Mouse (Mus musculus): ENCODE measurements at regions not wholly inside any gene's neighbourhood (a gene's known extent, or its start where the extent isn't known, plus 50 kb on each side); places are given as distances from the start of the nearest gene placed in this dataset.

DNA sequence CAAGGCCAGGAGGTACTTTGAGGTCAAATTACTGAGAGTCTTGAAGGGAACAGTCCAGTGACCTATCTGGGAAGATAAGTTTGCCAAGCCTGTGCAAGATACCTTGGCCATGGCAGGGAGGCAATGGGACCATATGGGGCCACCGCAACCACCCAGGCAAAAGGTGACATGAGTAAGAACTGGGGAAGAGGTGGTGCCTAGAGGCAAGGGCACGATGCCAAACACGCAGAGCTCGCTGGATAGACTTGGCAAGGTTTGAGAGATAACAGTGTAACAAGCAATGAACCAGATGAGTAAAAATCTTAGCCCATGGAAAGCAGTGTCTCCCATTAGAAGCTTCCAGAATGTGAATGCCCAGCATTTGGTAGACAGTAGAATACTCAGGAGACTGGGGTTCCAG lies 128.1 kb downstream of the Dhx15 start:
- H3K36me3 ChIP-seq (ENCODE audit: control insufficient read depth, insufficient read depth, low read length): no peaks in the 10 kb centered on the region
- H3K27ac ChIP-seq (ENCODE audit: insufficient read depth, low read length): no peak overlapping the region
- DNase-seq (ENCODE audit: low read depth in 1 of 2, low spot score in 2 of 2): no peak
- H3K4me1 ChIP-seq (ENCODE audit: control insufficient read depth, insufficient read depth, insufficient read length): no peaks in the 10 kb centered on the region
- H3K27me3 ChIP-seq (ENCODE audit: control insufficient read depth, insufficient read depth, low read length): no peaks in the 10 kb centered on the region
- no peak overlapping the region for H3K4me3 ChIP-seq (ENCODE audit: extremely low read depth, insufficient read depth, insufficient read length)
- WGBS: 75% methylated on average over 4 of the region's 4 CpGs
- TF ChIP-seq POLR2A (IDR thresholded peaks at IDR 0.05; ENCODE audit: low read depth, low read length) (no peak), CTCF (IDR thresholded peaks at IDR 0.05; ENCODE audit: extremely low read depth, insufficient read depth, insufficient read length, insufficient replicate concordance) (no peak)

DNA sequence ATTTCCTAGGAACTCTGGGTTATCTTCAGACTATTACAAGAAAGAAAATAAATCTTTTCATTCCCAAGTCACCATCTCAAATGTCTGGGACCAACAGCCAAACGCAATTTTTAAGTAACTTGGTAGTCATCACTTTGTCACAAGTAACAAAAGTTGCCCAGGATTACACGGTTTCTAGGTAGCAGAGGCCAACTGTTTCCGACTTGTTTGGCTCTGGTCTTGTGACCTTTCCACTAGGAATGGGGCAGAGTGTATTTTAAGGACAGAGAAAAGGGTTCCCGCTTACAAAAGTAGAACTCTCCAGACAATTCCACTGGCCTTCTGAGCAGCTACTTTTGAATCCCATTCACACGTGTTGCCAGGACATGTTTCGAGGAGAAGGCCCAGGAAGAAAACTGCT lies 129.1 kb downstream of the Dhx15 start:
- no peaks in the 10 kb centered on the region for H3K27me3 ChIP-seq (ENCODE audit: control insufficient read depth, insufficient read depth, low read length)
- TF ChIP-seq POLR2A (IDR thresholded peaks at IDR 0.05; ENCODE audit: low read depth, low read length) (no peak), CTCF (IDR thresholded peaks at IDR 0.05; ENCODE audit: extremely low read depth, insufficient read depth, insufficient read length, insufficient replicate concordance) (no peak)
- H3K4me1 ChIP-seq (ENCODE audit: control insufficient read depth, insufficient read depth, insufficient read length): no peaks in the 10 kb centered on the region
- H3K36me3 ChIP-seq (ENCODE audit: control insufficient read depth, insufficient read depth, low read length): no peaks in the 10 kb centered on the region
- no peak overlapping the region for H3K27ac ChIP-seq (ENCODE audit: insufficient read depth, low read length)
- H3K4me3 ChIP-seq (ENCODE audit: extremely low read depth, insufficient read depth, insufficient read length): no peak overlapping the region
- 88% methylated on average over 6 of the region's 6 CpGs for WGBS
- DNase-seq (ENCODE audit: low read depth in 1 of 2, low spot score in 2 of 2): no peak

DNA sequence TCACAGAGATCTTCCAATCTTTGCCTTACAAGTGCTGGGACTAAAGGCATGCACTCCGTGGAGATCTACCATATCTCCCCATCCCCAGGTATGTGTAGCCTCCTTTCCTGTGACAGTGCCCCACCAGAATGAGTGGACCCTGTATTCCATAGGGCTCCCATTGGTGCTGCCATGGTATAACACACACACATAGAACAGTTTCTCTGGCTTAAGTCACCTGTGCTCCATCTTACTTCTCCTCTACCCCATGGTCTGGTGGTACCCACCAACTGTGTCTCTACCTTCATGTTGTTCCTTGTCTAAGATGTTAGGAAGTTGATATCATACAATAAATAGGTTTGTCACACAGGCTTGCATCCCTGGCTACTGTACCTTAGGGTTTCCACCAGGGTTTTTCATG lies 133.1 kb downstream of the Dhx15 start:
- DNase-seq (ENCODE audit: low read depth in 1 of 2, low spot score in 2 of 2): no peak
- 76% methylated on average over 1 of the region's 1 CpGs for WGBS
- no peak for TF ChIP-seq POLR2A (IDR thresholded peaks at IDR 0.05; ENCODE audit: low read depth, low read length)
- TF ChIP-seq CTCF (IDR thresholded peaks at IDR 0.05; ENCODE audit: extremely low read depth, insufficient read depth, insufficient read length, insufficient replicate concordance): no peak
- H3K27ac ChIP-seq (ENCODE audit: insufficient read depth, low read length): no peak overlapping the region
- no peaks in the 10 kb centered on the region for H3K27me3 ChIP-seq (ENCODE audit: control insufficient read depth, insufficient read depth, low read length)
- no peak overlapping the region for H3K4me3 ChIP-seq (ENCODE audit: extremely low read depth, insufficient read depth, insufficient read length)
- no peaks in the 10 kb centered on the region for H3K36me3 ChIP-seq (ENCODE audit: control insufficient read depth, insufficient read depth, low read length)
- no peaks in the 10 kb centered on the region for H3K4me1 ChIP-seq (ENCODE audit: control insufficient read depth, insufficient read depth, insufficient read length)

DNA sequence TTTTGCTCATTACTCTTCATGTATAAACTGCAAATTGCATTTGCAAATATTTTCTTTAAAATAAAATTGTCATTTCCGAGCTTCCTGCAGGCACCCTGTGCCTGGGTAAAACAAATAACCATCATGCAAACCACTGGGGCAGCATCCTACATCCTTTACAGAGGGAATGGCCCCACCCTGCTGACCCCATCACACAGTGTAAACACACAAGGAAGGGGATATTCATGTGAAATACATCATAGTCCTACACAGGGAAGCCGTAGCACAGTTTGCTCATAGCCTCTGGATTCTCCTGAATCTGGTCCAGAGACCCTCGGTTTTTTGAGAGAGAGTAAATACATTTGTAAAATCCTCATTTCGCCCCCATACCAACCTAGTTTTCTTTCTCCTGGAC lies 138.2 kb downstream of the Dhx15 start:
- Histone ChIP-seq H3K27ac (ENCODE audit: insufficient read depth, low read length) (no peak overlapping the region), H3K27me3 (ENCODE audit: control insufficient read depth, insufficient read depth, low read length) (no peaks in the 10 kb centered on the region), H3K36me3 (ENCODE audit: control insufficient read depth, insufficient read depth, low read length) (no peaks in the 10 kb centered on the region), H3K4me1 (ENCODE audit: control insufficient read depth, insufficient read depth, insufficient read length) (no peaks in the 10 kb centered on the region), H3K4me3 (ENCODE audit: extremely low read depth, insufficient read depth, insufficient read length) (no peak overlapping the region)
- TF ChIP-seq CTCF (IDR thresholded peaks at IDR 0.05; ENCODE audit: extremely low read depth, insufficient read depth, insufficient read length, insufficient replicate concordance) (no peak), POLR2A (IDR thresholded peaks at IDR 0.05; ENCODE audit: low read depth, low read length) (no peak)
- WGBS: 84% methylated on average over 4 of the region's 4 CpGs
- no peak for DNase-seq (ENCODE audit: low read depth in 1 of 2, low spot score in 2 of 2)

DNA sequence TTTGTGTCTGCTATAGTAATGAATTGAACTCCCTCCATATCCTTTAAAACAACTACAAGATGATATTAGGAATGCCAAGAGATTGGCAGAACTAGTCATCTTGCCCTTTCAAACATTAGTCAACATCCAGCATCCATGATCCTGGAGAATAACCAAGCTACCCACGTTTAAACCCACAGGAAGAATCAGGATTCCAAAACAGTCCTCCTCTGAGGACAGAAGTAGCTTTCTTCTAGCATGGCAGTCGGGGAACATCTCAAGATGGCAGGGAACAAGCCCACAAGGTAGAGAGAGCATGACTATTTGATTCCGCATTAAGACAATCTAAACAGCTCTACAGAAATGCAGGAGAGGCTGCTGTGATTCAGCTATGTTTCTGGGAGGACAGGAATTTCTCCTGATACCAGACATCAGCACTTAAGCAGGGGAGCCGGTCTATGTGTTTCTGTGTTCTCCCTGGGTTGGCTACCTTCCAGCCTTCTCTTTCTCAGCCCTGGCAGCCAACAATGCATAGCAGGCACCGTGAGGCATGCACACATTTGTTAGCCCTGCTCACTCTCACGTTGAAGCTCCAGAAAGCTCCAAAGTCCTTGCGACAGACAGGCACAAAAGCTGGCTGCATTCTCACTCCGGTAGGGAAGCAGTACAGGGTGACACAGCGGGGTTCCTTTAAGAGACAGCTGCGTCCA lies 138.8 kb downstream of the Dhx15 start:
- Histone ChIP-seq H3K4me3 (ENCODE audit: extremely low read depth, insufficient read depth, insufficient read length) (no peak overlapping the region), H3K27ac (ENCODE audit: insufficient read depth, low read length) (no peak overlapping the region), H3K27me3 (ENCODE audit: control insufficient read depth, insufficient read depth, low read length) (no peaks in the 10 kb centered on the region), H3K36me3 (ENCODE audit: control insufficient read depth, insufficient read depth, low read length) (no peaks in the 10 kb centered on the region), H3K4me1 (ENCODE audit: control insufficient read depth, insufficient read depth, insufficient read length) (no peaks in the 10 kb centered on the region)
- no peak for DNase-seq (ENCODE audit: low read depth in 1 of 2, low spot score in 2 of 2)
- 80% methylated on average over 10 of the region's 10 CpGs for WGBS
- no peak for TF ChIP-seq POLR2A (IDR thresholded peaks at IDR 0.05; ENCODE audit: low read depth, low read length)
- no peak for TF ChIP-seq CTCF (IDR thresholded peaks at IDR 0.05; ENCODE audit: extremely low read depth, insufficient read depth, insufficient read length, insufficient replicate concordance)

DNA sequence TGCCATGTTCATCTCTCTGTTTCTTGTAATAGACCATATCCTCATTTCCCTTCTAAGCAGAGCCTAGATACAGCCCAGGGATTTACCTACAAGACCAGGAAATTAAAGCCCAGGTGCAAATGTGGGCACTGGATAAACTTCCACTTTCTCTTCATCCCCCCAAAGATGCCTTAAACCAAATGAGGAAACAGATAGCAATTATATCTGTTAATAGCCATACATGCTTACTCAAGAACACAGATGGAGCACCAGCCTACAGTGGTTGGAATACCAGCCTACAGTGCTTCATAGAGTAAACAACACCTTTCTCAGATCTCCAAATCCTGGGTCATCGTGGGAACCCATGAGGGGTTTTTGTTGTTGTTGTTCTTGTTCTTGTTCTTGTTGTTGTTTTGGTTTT lies 141.5 kb downstream of the Dhx15 start:
- no peak for DNase-seq (ENCODE audit: low read depth in 1 of 2, low spot score in 2 of 2)
- H3K27ac ChIP-seq (ENCODE audit: insufficient read depth, low read length): no peak overlapping the region
- no peak overlapping the region for H3K4me3 ChIP-seq (ENCODE audit: extremely low read depth, insufficient read depth, insufficient read length)
- H3K27me3 ChIP-seq (ENCODE audit: control insufficient read depth, insufficient read depth, low read length): no peaks in the 10 kb centered on the region
- no peak for TF ChIP-seq CTCF (IDR thresholded peaks at IDR 0.05; ENCODE audit: extremely low read depth, insufficient read depth, insufficient read length, insufficient replicate concordance)
- H3K4me1 ChIP-seq (ENCODE audit: control insufficient read depth, insufficient read depth, insufficient read length): no peaks in the 10 kb centered on the region
- 87% methylated on average over 1 of the region's 1 CpGs for WGBS
- H3K36me3 ChIP-seq (ENCODE audit: control insufficient read depth, insufficient read depth, low read length): no peaks in the 10 kb centered on the region

DNA sequence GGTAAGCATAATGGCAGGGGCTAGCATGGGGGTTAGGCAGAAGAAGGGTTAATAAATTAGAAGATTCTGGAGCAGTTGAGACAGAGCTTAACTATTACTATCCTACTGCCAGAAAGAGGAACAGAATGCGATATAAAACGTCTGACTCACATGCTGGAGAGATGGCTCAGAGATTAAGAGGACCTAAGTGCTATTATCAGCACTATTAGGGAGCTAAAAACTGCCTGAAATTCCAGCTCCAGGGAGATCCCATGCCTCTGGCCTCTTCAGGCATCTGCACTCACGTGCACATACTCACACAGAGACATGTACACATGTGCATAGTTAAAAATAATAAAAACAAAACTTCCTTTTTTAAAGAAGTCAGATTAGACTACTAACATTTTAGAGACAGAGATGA lies 143.6 kb downstream of the Dhx15 start:
- Histone ChIP-seq H3K4me1 (ENCODE audit: control insufficient read depth, insufficient read depth, insufficient read length) (no peaks in the 10 kb centered on the region), H3K27ac (ENCODE audit: insufficient read depth, low read length) (no peak overlapping the region), H3K4me3 (ENCODE audit: extremely low read depth, insufficient read depth, insufficient read length) (no peak overlapping the region), H3K36me3 (ENCODE audit: control insufficient read depth, insufficient read depth, low read length) (no peaks in the 10 kb centered on the region), H3K27me3 (ENCODE audit: control insufficient read depth, insufficient read depth, low read length) (no peaks in the 10 kb centered on the region)
- TF ChIP-seq POLR2A (IDR thresholded peaks at IDR 0.05; ENCODE audit: low read depth, low read length): no peak
- no peak for TF ChIP-seq CTCF (IDR thresholded peaks at IDR 0.05; ENCODE audit: extremely low read depth, insufficient read depth, insufficient read length, insufficient replicate concordance)
- WGBS: 34% methylated on average over 3 of the region's 3 CpGs
- no peak for DNase-seq (ENCODE audit: low read depth in 1 of 2, low spot score in 2 of 2)
